Comparison of ENCODE assay signal across 16 mouse cellular contexts in genomic region chr9:63644011-63644410, GRCm38 (mm10). TPM values are rescaled to one million over a fixed set of nuclear protein-coding genes. Genes with fewer than 3 reads are reported as not detected.
"Had no signal": no experiment of that assay in that cellular context is flagged by ENCODE, and none has a peak within 500 bp of the region (broad histone marks: within the 10 kb centered on the region; RNA-seq: fewer than 3 reads in every experiment).

No protein-coding gene starts in this region.

- H3K4me1 ChIP-seq: midbrain, embryonic 10.5 days; midbrain, embryonic 12.5 days; neural tube, embryonic 12.5 days; stomach, embryonic 15.5 days had no signal

- H3K27me3 ChIP-seq: midbrain, embryonic 12.5 days; neural tube, embryonic 12.5 days; stomach, embryonic 15.5 days had no signal

- H3K4me2 ChIP-seq: lung, embryonic 14.5 days; midbrain, embryonic 12.5 days; neural tube, embryonic 12.5 days; stomach, embryonic 15.5 days had no signal

- H3K4me3 ChIP-seq: midbrain, embryonic 10.5 days; midbrain, embryonic 12.5 days; neural tube, embryonic 12.5 days; stomach, embryonic 15.5 days had no signal

- DNase-seq: lung, embryonic 14.5 days; lung, postnatal 10 days; lung, postnatal 4 days; midbrain, embryonic 14.5 days; right cerebral cortex, postnatal 14 days; thymus, adult 2 months; thymus, postnatal 25 days; thymus, postnatal 4 days had no signal

- H3K27ac ChIP-seq: midbrain, embryonic 10.5 days; midbrain, embryonic 12.5 days; neural tube, embryonic 12.5 days; stomach, embryonic 15.5 days; stomach, postnatal 0 days had no signal

RNA-seq across cellular contexts. Expression of gene Iqch, which starts 41.7 kb away (rescaled TPM):
- total RNA-seq: megakaryocyte, adult 5-6 weeks; neutrophil, adult 5-6 weeks had no signal
- polyA plus RNA-seq: midbrain, embryonic 12.5 days; spleen, adult 2 months; stomach, postnatal 0 days had no signal
